In the genomic region with DNA sequence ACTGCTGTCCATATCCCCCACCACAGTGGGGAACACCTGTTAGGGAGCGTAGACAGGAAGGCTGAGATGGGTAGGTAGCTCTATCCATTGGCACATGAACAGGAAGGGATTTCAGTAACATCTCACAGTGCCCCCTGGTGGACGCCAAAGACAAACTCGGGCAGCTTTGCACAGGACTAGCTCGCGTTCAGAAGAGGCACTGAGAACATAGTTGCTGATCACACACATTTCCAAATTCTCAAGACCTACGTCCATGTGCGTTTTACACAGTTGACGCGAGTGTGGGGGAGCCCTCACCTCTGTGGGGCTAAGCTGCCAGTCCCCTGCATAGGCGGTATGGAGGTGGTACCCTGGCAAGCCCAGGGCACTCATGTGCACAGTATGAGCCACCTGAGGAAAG, we compare ENCODE assay signal across 8 mouse cellular contexts. TPM values are rescaled to one million over a fixed set of nuclear protein-coding genes. Genes with fewer than 3 reads are reported as not detected.
DNase-seq lines count a peak whose midpoint lies in the region; ATAC-seq and TF ChIP-seq lines count a peak whose summit lies in the region.

No protein-coding gene starts in this region.

- no peak overlapping the region for H3K9ac ChIP-seq in embryonic facial prominence, embryonic 11.5 days (replicated peaks; ENCODE audit: low read length)
- H3K9ac ChIP-seq in limb, embryonic 11.5 days (ENCODE audit: low read length) = no peak overlapping the region
- no peak overlapping the region for H3K9ac ChIP-seq in midbrain, embryonic 13.5 days (replicated peaks)

- H3K4me3 ChIP-seq in embryonic facial prominence, embryonic 11.5 days (ENCODE audit: low read depth, low read length) = no peak overlapping the region
- H3K4me3 ChIP-seq in kidney, adult 2 months (ENCODE audit: insufficient read depth, low read depth, low read length) = no peak overlapping the region
- 0 out of 2 replicates have a peak overlapping the region, but pooled peaks have one; percentile 63 for H3K4me3 ChIP-seq in limb, embryonic 11.5 days (ENCODE audit: low read depth, low read length)
- H3K4me3 ChIP-seq in midbrain, embryonic 13.5 days (replicated peaks) = peak overlapping the region; percentile 53

- peak overlapping the region; percentile 17; the same call in 1 of the 2 replicates for H3K4me2 ChIP-seq in embryonic facial prominence, embryonic 11.5 days (ENCODE audit: low read depth, low read length)
- peak overlapping the region; percentile 79; the same call in 1 of the 2 replicates for H3K4me2 ChIP-seq in limb, embryonic 11.5 days (ENCODE audit: low read depth, severe bottlenecking)
- peak overlapping the region; percentile 89 for H3K4me2 ChIP-seq in midbrain, embryonic 13.5 days (replicated peaks)

- TF ChIP-seq POLR2A in kidney, adult 2 months (IDR thresholded peaks at IDR 0.05; ENCODE audit: low read depth, low read length) = no peak

- no peak overlapping the region for H3K27ac ChIP-seq in embryonic facial prominence, embryonic 11.5 days (replicated peaks; ENCODE audit: low read depth, low read length)
- no peak overlapping the region for H3K27ac ChIP-seq in kidney, adult 2 months (ENCODE audit: insufficient read depth, low read depth, low read length)
- no peak overlapping the region for H3K27ac ChIP-seq in limb, embryonic 11.5 days (replicated peaks; ENCODE audit: low read depth, low read length)
- H3K27ac ChIP-seq in midbrain, embryonic 13.5 days = no peak overlapping the region

- DNase-seq in 3134 (ENCODE audit: extremely low read depth, insufficient read length, low spot score) = peak; percentile 64
- peak; percentile 85 for DNase-seq in adrenal gland, postnatal 25 days
- DNase-seq in embryonic facial prominence, embryonic 11.5 days (ENCODE audit: low spot score) = peak; percentile 88
- DNase-seq in heart, adult 11 months = peak; percentile 96
- peak; percentile 89 for DNase-seq in kidney, adult 2 months
- DNase-seq in limb, embryonic 11.5 days (ENCODE audit: low spot score) = peak; percentile 90
- DNase-seq in spleen, adult 12 weeks (ENCODE audit: low spot score) = peak; percentile 63

- peak; percentile 17; the same call in 1 of the 2 replicates for ATAC-seq in embryonic facial prominence, embryonic 11.5 days (replicated peaks; ENCODE audit: insufficient number of reproducible peaks, low FRiP score, low TSS enrichment, low read depth)
- no peak for ATAC-seq in limb, embryonic 11.5 days (ENCODE audit: insufficient number of reproducible peaks, low FRiP score, low TSS enrichment, low read depth)
- ATAC-seq in midbrain, embryonic 13.5 days = peak; percentile 46

- TF ChIP-seq CTCF in kidney, adult 2 months (conservative IDR thresholded peaks at IDR 0.05; ENCODE audit: insufficient read depth, insufficient read length, low read depth, low read length) = peak; percentile 92

- no peaks in the 10 kb centered on the region for H3K36me3 ChIP-seq in embryonic facial prominence, embryonic 11.5 days (replicated peaks; ENCODE audit: control insufficient read depth, insufficient read depth, low read depth, low read length)
- H3K36me3 ChIP-seq in kidney, adult 2 months (ENCODE audit: control insufficient read depth, insufficient read depth, low read length) = no peaks in the 10 kb centered on the region
- no peaks in the 10 kb centered on the region; the same call in 1 of the 2 replicates for H3K36me3 ChIP-seq in limb, embryonic 11.5 days (ENCODE audit: control insufficient read depth, insufficient read depth, low read length)
- H3K36me3 ChIP-seq in midbrain, embryonic 13.5 days = peaks cover 30% of the 10 kb centered on the region

- 7% methylated on average over 10 of the region's 10 CpGs for WGBS in embryonic facial prominence, embryonic 11.5 days
- 3% methylated on average over 10 of the region's 10 CpGs for WGBS in kidney, adult 2 months
- 15% methylated on average over 10 of the region's 10 CpGs for WGBS in limb, embryonic 11.5 days
- 6% methylated on average over 10 of the region's 10 CpGs for WGBS in midbrain, embryonic 13.5 days

- H3K4me1 ChIP-seq in embryonic facial prominence, embryonic 11.5 days (ENCODE audit: control insufficient read depth, insufficient read depth, low read length) = no peaks in the 10 kb centered on the region
- peaks cover 5% of the 10 kb centered on the region; the same call in 1 of the 2 replicates for H3K4me1 ChIP-seq in kidney, adult 2 months (ENCODE audit: control insufficient read depth, insufficient read depth, low read length)
- peaks cover 7% of the 10 kb centered on the region; the same call in 1 of the 2 replicates for H3K4me1 ChIP-seq in limb, embryonic 11.5 days (ENCODE audit: control insufficient read depth, insufficient read depth, low read length)
- H3K4me1 ChIP-seq in midbrain, embryonic 13.5 days (replicated peaks) = peaks cover 16% of the 10 kb centered on the region

- H3K27me3 ChIP-seq in embryonic facial prominence, embryonic 11.5 days (ENCODE audit: control insufficient read depth, insufficient read depth, low read length) = no peaks in the 10 kb centered on the region
- no peaks in the 10 kb centered on the region for H3K27me3 ChIP-seq in kidney, adult 2 months (replicated peaks; ENCODE audit: control insufficient read depth, insufficient read depth, low read length)
- no peaks in the 10 kb centered on the region for H3K27me3 ChIP-seq in limb, embryonic 11.5 days (ENCODE audit: control insufficient read depth, insufficient read depth, low read length)
- no peaks in the 10 kb centered on the region for H3K27me3 ChIP-seq in midbrain, embryonic 13.5 days

- H3K9me3 ChIP-seq in embryonic facial prominence, embryonic 11.5 days (replicated peaks; ENCODE audit: control insufficient read depth, low read length) = no peaks in the 10 kb centered on the region
- no peaks in the 10 kb centered on the region for H3K9me3 ChIP-seq in limb, embryonic 11.5 days (ENCODE audit: control insufficient read depth, low read length)
- H3K9me3 ChIP-seq in midbrain, embryonic 13.5 days = no peaks in the 10 kb centered on the region

RNA-seq across cellular contexts. Expression of a gene that starts 1.4 kb away (rescaled TPM):
- 32.9 and 43.7 TPM in 2 replicates for total RNA-seq in adrenal gland, postnatal 25 days (2021)
- polyA plus RNA-seq in embryonic facial prominence, embryonic 11.5 days (2014; fragmentation: Nextera tagmentation; extraction: Ambion mirVana) = 20.2 and 29.9 TPM in 2 replicates
- 46.4 and 51.8 TPM in 2 replicates for polyA plus RNA-seq in kidney, adult 2 months (2012; rRNA removed)
- 25.4 and 26.4 TPM in 2 replicates for polyA plus RNA-seq in limb, embryonic 11.5 days (2014; fragmentation: Nextera tagmentation; extraction: Ambion mirVana)
- 33.5 and 37.9 TPM in 2 replicates for polyA plus RNA-seq in midbrain, embryonic 13.5 days (2015; fragmentation: Nextera tagmentation; extraction: Ambion mirVana)

RNA-seq across cellular contexts. Expression of a gene that starts 4.0 kb away (rescaled TPM):
- total RNA-seq in adrenal gland, postnatal 25 days (2021) = 2.1 and 105 TPM in 2 replicates
- 3.5 and 3.7 TPM in 2 replicates for polyA plus RNA-seq in embryonic facial prominence, embryonic 11.5 days (2014; fragmentation: Nextera tagmentation; extraction: Ambion mirVana)
- 19.8 and 20.8 TPM in 2 replicates for polyA plus RNA-seq in kidney, adult 2 months (2012; rRNA removed)
- 2.8 and 4.6 TPM in 2 replicates for polyA plus RNA-seq in limb, embryonic 11.5 days (2014; fragmentation: Nextera tagmentation; extraction: Ambion mirVana)
- polyA plus RNA-seq in midbrain, embryonic 13.5 days (2015; fragmentation: Nextera tagmentation; extraction: Ambion mirVana) = 2.6 and 5.1 TPM in 2 replicates

RNA-seq across cellular contexts. Expression of a gene that starts 7.1 kb away (rescaled TPM):
- total RNA-seq in adrenal gland, postnatal 25 days (2021) = 3.0 TPM in 1 of 2 replicates, not detected in the other
- 0.22 and 0.26 TPM in 2 replicates for polyA plus RNA-seq in embryonic facial prominence, embryonic 11.5 days (2014; fragmentation: Nextera tagmentation; extraction: Ambion mirVana)
- 0.48 and 0.67 TPM in 2 replicates for polyA plus RNA-seq in kidney, adult 2 months (2012; rRNA removed)
- 0.15 and 0.21 TPM in 2 replicates for polyA plus RNA-seq in limb, embryonic 11.5 days (2014; fragmentation: Nextera tagmentation; extraction: Ambion mirVana)
- polyA plus RNA-seq in midbrain, embryonic 13.5 days (2015; fragmentation: Nextera tagmentation; extraction: Ambion mirVana) = 0.30 and 0.42 TPM in 2 replicates

RNA-seq across cellular contexts. Expression of a gene that starts 13.3 kb away (rescaled TPM):
- 11.1 and 13.7 TPM in 2 replicates for total RNA-seq in adrenal gland, postnatal 25 days (2021)
- polyA plus RNA-seq in embryonic facial prominence, embryonic 11.5 days (2014; fragmentation: Nextera tagmentation; extraction: Ambion mirVana) = 19.9 and 22.0 TPM in 2 replicates
- 35.8 and 46.8 TPM in 2 replicates for polyA plus RNA-seq in kidney, adult 2 months (2012; rRNA removed)
- 13.2 and 13.6 TPM in 2 replicates for polyA plus RNA-seq in limb, embryonic 11.5 days (2014; fragmentation: Nextera tagmentation; extraction: Ambion mirVana)
- 20.2 and 20.8 TPM in 2 replicates for polyA plus RNA-seq in midbrain, embryonic 13.5 days (2015; fragmentation: Nextera tagmentation; extraction: Ambion mirVana)

RNA-seq across cellular contexts. Expression of a gene that starts 24.8 kb away (rescaled TPM):
- total RNA-seq in adrenal gland, postnatal 25 days (2021) = 36.1 and 37.7 TPM in 2 replicates
- 13.5 and 15.6 TPM in 2 replicates for polyA plus RNA-seq in embryonic facial prominence, embryonic 11.5 days (2014; fragmentation: Nextera tagmentation; extraction: Ambion mirVana)
- polyA plus RNA-seq in kidney, adult 2 months (2012; rRNA removed) = 11.2 and 12.8 TPM in 2 replicates
- polyA plus RNA-seq in limb, embryonic 11.5 days (2014; fragmentation: Nextera tagmentation; extraction: Ambion mirVana) = 2.7 and 4.3 TPM in 2 replicates
- polyA plus RNA-seq in midbrain, embryonic 13.5 days (2015; fragmentation: Nextera tagmentation; extraction: Ambion mirVana) = 17.0 and 23.0 TPM in 2 replicates

Comparison
In these comparisons a context has a peak if more than half of its experiments do, and no peak if none do; other contexts are left out.
1. H3K4me2 ChIP-seq: peak in every context shown above with its lines; median percentile 89 in midbrain, embryonic 13.5 days; 79 in limb, embryonic 11.5 days; 17 in embryonic facial prominence, embryonic 11.5 days.
2. H3K4me3 ChIP-seq: peak in limb, embryonic 11.5 days (single experiment) and midbrain, embryonic 13.5 days (single experiment); none in embryonic facial prominence, embryonic 11.5 days (single experiment) and kidney, adult 2 months (single experiment).
3. Peak in every context shown above with its lines, with median percentiles within 50 percentile points of each other: DNase-seq.